Mouse (Mus musculus): Measurements from ENCODE around the gene Isoc2a.
A peak's percentile ranks its signal among the peaks of the same experiment; 100 is the strongest.

Gene Isoc2a

DNA sequence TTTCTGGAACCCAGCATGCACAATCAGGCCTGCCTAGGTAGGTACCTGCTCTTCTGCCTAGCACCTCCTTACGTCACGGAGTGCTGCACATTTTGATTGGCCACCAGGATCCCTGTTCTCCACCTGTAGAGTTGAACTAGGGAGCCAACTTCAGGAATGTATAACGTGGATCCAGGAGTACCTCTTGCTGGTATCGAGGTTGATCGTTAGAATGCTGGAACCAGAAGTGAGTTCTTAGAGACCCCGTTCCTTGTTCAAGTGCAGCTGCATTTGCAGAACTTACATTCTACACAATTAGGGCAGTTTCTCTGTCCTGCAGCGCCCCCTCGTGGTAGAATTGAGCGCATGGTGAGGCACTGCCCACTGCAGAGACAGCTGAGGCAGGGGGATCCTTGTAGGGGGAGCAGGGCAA is 63.1 kb downstream of the Isoc2a start:
- peak; percentile 93 for DNase-seq (ENCODE audit: low read depth)

- no peak for DNase-seq (ENCODE audit: low read depth)
These were observed 65.7 kb downstream of the Isoc2a start for GRCm38 (mm10) chr7:4942673-4943072.

GRCm38 (mm10) chr7:4943223-4943815 is 66.4 kb downstream of the Isoc2a start:
- peak; percentile 98 for DNase-seq (ENCODE audit: low read depth)
